Mouse (Mus musculus): ENCODE data around the gene Afap1l2. TPM values are rescaled to one million over a fixed set of nuclear protein-coding genes. Genes with fewer than 3 reads are reported as not detected.

The Afap1l2 gene
- polyA plus RNA-seq (2015; fragmentation: Nextera tagmentation; extraction: Ambion mirVana), result 12.0 and 12.9 TPM in 2 replicates

DNA sequence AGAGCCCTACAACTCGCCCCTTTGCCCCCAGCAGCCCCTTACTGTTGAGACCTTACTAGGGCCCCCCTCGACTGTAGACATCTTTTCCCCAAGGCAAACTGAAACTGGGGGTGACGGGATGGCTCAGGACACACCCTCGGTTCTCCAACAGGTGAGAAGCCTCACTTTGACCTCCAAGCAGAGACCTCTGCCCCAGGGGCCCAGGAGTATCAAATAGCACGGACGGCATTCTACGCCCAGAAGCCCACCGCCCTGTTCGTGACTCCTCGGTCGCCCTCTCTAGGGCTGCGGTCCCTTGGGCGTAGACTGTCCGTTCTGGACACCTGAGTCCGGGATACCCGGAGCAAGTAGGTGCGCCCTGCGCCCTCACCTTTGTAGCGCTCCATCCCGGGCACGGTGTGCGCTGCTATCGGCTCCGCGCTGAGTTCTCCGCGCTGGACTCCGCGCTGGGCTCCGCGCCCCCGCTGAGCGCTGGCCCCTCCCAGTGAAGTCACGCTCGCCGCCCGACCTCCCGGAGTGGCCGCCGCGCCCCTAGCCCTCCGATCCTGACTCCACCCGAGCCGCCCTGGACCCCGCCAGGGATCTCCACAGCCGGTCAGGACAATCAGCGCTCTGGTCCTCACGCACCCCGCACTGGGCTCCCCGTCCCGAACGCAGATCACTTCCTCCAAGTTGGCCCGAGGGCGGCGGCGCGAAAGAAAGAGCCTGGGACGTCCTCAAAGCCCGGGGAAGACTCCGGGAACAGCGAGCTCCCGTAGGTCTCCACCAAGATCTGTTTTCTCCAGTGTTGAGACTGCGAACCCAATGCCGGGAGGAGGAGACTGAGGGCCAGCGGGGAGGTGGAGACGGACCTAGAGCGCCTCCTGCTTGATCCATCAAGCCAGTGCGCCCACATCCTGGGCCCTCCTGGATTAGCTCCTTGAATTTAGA is at the start of gene Afap1l2:
Afap1l2 (minus strand) TSS at position 448 of the 930 bp plus-strand sequence.
- H3K27ac ChIP-seq, result no peak within 1 kb of the TSS
- H3K27me3 ChIP-seq, result peaks cover 16% of the 10 kb centered on the region
- H3K9ac ChIP-seq, result peak within 1 kb of the TSS; percentile 45
- no peaks in the 10 kb centered on the region for H3K9me3 ChIP-seq
- ATAC-seq (ENCODE audit: insufficient number of reproducible peaks, low FRiP score, low TSS enrichment, low read depth), result peak; percentile 40; the same call in 1 of the 2 replicates
- no peaks in the 10 kb centered on the region for H3K36me3 ChIP-seq
- peak within 1 kb of the TSS; percentile 93 for H3K4me2 ChIP-seq
- H3K4me3 ChIP-seq, result peak within 1 kb of the TSS; percentile 51
- H3K4me1 ChIP-seq, result peaks cover 35% of the 10 kb centered on the region
- 2% methylated on average over 68 of the region's 68 CpGs for WGBS

DNA sequence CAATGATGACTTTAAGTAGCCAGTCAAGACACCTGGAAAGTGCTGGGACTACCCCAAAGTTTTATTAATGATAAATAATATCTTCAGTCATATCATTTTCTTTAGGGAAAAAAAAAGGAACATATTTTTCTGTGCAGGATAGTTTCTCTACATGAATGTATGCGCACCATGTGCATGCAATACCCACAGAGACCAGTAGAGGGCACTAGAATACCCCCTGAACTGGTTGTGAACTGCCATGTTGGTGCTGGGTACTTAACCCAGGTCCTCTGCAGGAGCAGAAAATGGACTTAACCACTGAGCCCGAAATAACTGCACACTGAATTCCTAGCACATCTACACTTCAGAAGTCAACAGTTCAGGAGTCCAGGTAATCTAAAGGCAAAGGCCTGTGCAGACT is 49.5 kb upstream of the Afap1l2 start:
- no peak overlapping the region for H3K9ac ChIP-seq
- ATAC-seq (ENCODE audit: insufficient number of reproducible peaks, low FRiP score, low TSS enrichment, low read depth), result no peak
- H3K36me3 ChIP-seq, result peaks cover 14% of the 10 kb centered on the region
- no peak overlapping the region for H3K4me2 ChIP-seq
- no peak overlapping the region for H3K4me3 ChIP-seq
- WGBS, result 97% methylated on average over 2 of the region's 2 CpGs
- peaks cover 5% of the 10 kb centered on the region; the same call in 1 of the 2 replicates for H3K9me3 ChIP-seq
- no peaks in the 10 kb centered on the region for H3K4me1 ChIP-seq
- no peaks in the 10 kb centered on the region for H3K27me3 ChIP-seq
- no peak overlapping the region for H3K27ac ChIP-seq

DNA sequence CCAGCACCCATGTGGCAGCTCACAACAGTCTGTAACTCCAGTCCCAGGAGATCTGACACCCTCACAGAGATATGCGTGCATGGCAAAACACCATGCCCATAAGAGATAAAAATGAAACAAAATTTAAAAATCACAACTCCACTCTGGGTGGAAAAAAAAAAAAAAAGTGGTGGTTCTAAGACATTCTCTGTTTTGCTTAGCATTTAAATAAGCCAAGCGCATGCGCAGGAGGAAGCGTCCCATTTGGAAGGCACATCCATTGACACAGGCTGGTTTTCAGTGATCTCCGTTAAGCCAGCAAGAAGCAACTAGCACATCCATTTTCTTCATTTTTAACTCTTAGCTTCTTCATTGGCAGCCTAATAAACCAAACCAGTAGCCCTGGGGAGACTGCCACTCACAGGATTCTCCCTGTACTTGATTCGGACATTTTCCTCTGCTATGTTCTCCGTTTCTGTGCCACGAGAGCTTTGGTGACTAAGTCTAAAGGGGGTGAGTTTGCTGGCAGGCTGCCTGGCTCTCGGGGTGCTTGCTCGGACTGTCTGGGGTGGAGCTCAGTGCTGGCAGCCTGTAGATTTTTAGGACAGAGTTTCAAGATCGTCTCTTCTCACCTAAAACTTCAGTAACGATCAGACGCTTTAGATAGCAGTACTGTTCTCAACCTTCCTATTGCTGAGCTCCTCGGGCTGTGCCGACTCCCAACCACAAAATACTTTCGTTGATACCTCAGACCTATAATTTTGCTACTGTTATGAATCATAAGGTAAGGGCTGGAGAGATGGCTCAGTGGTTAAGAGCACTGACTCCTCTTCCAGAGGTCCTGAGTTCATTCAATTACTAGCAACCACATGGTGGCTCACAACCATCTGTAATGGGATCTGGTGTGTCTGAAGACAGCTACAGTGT is 47.4 kb upstream of the Afap1l2 start:
- no peak overlapping the region for H3K4me2 ChIP-seq
- peaks cover 5% of the 10 kb centered on the region; the same call in 1 of the 2 replicates for H3K9me3 ChIP-seq
- H3K27me3 ChIP-seq, result no peaks in the 10 kb centered on the region
- H3K9ac ChIP-seq, result no peak overlapping the region
- no peak overlapping the region for H3K4me3 ChIP-seq
- no peak overlapping the region for H3K27ac ChIP-seq
- H3K36me3 ChIP-seq, result peaks cover 14% of the 10 kb centered on the region
- WGBS, result 77% methylated on average over 16 of the region's 16 CpGs
- ATAC-seq (ENCODE audit: insufficient number of reproducible peaks, low FRiP score, low TSS enrichment, low read depth), result no peak
- no peaks in the 10 kb centered on the region for H3K4me1 ChIP-seq

DNA sequence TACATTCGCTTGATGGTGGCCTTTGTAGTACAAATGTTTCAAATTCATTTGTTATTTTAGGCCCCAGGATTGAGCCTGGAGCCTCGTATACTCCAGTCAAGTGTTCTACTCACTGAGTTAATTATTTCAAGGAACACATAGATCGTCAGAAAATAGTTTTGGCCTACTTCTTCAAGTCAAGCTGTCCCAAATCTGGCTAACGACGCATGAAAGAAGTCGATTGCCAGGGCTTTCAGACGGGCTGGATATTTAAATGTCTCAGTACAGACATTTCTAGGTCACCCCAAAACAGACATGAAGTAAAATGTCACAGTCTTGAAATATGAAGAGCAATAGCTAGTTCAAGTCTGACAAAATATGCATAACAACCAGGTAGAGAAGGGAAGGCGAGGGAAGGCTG is 44.9 kb upstream of the Afap1l2 start:
- Histone ChIP-seq H3K36me3 (peaks cover 5% of the 10 kb centered on the region), H3K4me1 (no peaks in the 10 kb centered on the region), H3K9me3 (peaks cover 4% of the 10 kb centered on the region; the same call in 1 of the 2 replicates), H3K27me3 (no peaks in the 10 kb centered on the region), H3K4me3 (no peak overlapping the region), H3K9ac (no peak overlapping the region), H3K4me2 (no peak overlapping the region), H3K27ac (no peak overlapping the region)
- no peak for ATAC-seq (ENCODE audit: insufficient number of reproducible peaks, low FRiP score, low TSS enrichment, low read depth)
- 60% methylated on average over 8 of the region's 8 CpGs for WGBS

DNA sequence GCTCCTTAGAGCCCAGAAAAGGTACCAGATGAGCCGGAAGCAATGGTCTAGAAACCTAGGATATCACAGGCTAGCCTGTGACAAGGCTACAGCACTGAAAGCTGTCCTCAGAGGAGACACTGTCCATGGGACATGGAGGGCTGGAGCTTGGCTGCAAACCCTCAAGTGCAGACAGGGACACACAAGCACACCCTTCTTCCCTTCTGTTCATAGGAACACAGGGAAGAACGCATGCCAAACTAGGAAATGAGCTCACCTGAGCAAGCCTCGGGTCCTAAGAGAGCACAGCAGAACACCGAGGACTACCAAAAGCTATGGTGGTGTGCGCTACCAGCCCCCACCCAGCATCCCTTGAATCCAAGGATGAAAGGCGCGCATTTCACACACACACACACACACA is 44.0 kb upstream of the Afap1l2 start:
- H3K9ac ChIP-seq, result no peak overlapping the region
- WGBS, result 90% methylated on average over 7 of the region's 7 CpGs
- no peak overlapping the region for H3K4me2 ChIP-seq
- no peak for ATAC-seq (ENCODE audit: insufficient number of reproducible peaks, low FRiP score, low TSS enrichment, low read depth)
- no peaks in the 10 kb centered on the region for H3K27me3 ChIP-seq
- H3K27ac ChIP-seq, result no peak overlapping the region
- no peak overlapping the region for H3K4me3 ChIP-seq
- no peaks in the 10 kb centered on the region for H3K4me1 ChIP-seq
- peaks cover 3% of the 10 kb centered on the region; the same call in 1 of the 2 replicates for H3K36me3 ChIP-seq
- H3K9me3 ChIP-seq, result no peaks in the 10 kb centered on the region

DNA sequence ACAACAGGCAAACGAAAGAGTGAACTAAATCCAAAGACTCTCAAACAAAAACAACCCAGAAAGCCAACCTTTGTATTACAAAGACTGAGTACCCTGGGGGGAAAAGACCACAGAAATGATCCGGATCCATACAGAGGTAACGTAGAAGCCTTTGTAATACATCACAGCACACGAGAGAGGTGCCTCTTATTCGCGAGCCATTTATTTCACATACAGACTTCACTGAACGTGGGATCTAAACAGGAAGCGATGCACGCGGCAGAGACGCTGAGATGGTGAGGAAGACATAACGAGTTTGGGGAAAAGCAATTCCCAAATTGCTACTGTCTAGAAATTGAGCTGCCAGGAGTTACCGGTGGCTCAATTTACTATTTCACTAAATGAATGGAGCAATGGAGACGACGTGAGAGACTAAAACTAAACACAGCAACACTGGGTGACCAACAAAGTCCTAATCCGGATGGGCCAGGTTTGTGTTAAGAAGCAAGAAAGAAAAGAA is 41.6 kb upstream of the Afap1l2 start:
- Histone ChIP-seq H3K4me2 (no peak overlapping the region), H3K9ac (no peak overlapping the region), H3K4me1 (no peaks in the 10 kb centered on the region), H3K9me3 (no peaks in the 10 kb centered on the region), H3K36me3 (peaks cover 6% of the 10 kb centered on the region; the same call in 1 of the 2 replicates), H3K27me3 (no peaks in the 10 kb centered on the region), H3K4me3 (no peak overlapping the region), H3K27ac (no peak overlapping the region)
- ATAC-seq (ENCODE audit: insufficient number of reproducible peaks, low FRiP score, low TSS enrichment, low read depth), result no peak
- 68% methylated on average over 16 of the region's 16 CpGs for WGBS

DNA sequence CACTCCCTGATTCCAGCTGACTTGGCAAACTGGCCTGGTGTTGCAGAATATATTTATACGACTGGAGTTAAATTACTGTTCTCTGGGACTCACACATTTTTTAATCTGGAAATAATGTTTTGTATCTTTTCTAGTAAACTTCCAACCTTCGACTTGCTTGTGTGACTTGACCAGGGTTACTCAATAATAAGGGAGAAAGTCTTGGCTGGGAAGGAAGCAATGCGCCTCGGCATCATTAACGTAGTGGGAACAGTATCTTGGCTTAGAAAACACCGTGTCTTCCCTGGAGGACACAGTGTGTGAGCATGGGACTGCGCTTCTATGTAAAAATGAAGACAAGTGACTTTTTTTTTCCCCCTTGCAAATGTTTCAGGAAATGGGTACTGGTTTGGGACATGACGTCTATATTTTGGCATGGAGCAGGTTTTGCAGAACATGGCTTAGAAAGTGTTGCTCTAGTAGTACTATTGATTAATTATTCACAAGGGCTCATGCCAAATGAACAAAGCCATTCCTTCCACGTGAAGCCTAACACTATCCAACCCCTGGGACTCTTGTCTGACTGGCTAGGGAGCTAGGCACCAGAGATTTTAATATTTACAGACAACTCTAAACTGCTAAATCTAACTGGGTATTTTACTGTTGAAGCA is 39.8 kb upstream of the Afap1l2 start:
- Histone ChIP-seq H3K36me3 (peaks cover 14% of the 10 kb centered on the region), H3K4me3 (no peak overlapping the region), H3K9me3 (no peaks in the 10 kb centered on the region), H3K27me3 (no peaks in the 10 kb centered on the region), H3K4me1 (no peaks in the 10 kb centered on the region), H3K27ac (no peak overlapping the region), H3K9ac (no peak overlapping the region), H3K4me2 (no peak overlapping the region)
- 74% methylated on average over 9 of the region's 9 CpGs for WGBS
- ATAC-seq (ENCODE audit: insufficient number of reproducible peaks, low FRiP score, low TSS enrichment, low read depth), result no peak

DNA sequence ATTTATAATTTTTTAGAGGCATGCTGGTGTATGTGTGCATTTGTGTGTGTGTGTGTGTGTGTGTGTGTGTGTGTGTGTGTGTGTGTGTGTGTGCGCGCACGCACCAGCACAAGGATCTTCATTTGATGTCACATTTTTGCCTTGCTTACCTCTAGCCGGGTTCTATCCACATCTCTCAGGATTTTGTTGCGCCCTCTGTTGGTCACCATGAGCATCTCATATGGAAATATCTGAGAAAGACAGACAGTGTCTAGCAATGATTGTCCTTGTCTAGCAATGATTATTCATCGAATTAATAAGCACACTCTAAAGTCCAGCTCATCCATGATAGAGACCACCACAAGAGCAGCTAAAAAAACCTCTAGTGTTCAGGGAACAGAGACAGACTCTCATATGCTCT is 31.2 kb upstream of the Afap1l2 start:
- no peak for ATAC-seq (ENCODE audit: insufficient number of reproducible peaks, low FRiP score, low TSS enrichment, low read depth)
- H3K9ac ChIP-seq, result no peak overlapping the region
- peaks cover 53% of the 10 kb centered on the region for H3K36me3 ChIP-seq
- no peaks in the 10 kb centered on the region for H3K9me3 ChIP-seq
- no peak overlapping the region for H3K27ac ChIP-seq
- H3K4me3 ChIP-seq, result no peak overlapping the region
- no peaks in the 10 kb centered on the region for H3K4me1 ChIP-seq
- WGBS, result 70% methylated on average over 6 of the region's 6 CpGs
- H3K4me2 ChIP-seq, result no peak overlapping the region
- H3K27me3 ChIP-seq, result no peaks in the 10 kb centered on the region

DNA sequence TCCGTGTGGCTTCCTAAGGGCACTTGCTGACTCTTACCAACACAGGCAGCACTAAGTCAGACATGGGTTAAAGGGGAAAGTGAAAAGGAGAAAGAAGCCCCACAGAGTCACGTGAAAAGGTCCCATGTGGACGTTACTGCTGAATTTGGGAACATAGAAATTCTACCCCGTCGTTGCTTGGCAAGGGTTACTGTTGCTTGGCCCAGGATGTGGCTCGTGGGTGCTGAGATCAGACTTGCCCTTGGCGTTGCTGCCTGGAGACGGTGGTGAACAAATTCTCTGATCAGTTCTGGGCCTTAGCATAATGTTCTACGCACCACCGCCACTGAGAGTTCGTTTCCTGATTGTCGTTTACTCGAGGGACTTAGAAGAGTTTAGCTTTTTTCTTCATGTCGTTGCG is 28.8 kb upstream of the Afap1l2 start:
- no peak overlapping the region for H3K4me3 ChIP-seq
- no peaks in the 10 kb centered on the region for H3K9me3 ChIP-seq
- no peaks in the 10 kb centered on the region for H3K27me3 ChIP-seq
- H3K36me3 ChIP-seq, result peaks cover 44% of the 10 kb centered on the region
- no peak for ATAC-seq (ENCODE audit: insufficient number of reproducible peaks, low FRiP score, low TSS enrichment, low read depth)
- H3K27ac ChIP-seq, result no peak overlapping the region
- no peak overlapping the region for H3K9ac ChIP-seq
- no peak overlapping the region for H3K4me2 ChIP-seq
- 82% methylated on average over 15 of the region's 15 CpGs for WGBS
- no peaks in the 10 kb centered on the region for H3K4me1 ChIP-seq

DNA sequence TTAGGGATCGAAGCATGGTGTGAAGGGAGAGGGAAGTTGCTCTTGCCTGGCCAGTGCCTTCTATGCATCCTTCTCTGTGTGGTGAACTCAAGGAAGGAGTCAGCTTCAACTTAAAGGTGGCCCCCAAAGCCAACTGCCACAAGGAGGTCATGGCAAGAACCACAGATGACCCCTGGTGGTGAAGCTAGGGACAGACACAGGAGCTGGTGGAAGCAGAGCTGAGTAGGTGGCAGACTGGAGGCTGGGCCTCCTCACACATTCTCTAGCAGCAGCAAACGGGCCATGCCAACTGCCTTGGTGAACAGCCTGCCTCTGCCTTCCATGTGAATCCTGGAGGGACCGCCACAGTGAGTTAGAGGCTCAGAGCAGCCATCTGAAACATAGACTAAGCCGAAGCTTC is 23.6 kb upstream of the Afap1l2 start:
- Histone ChIP-seq H3K9me3 (no peaks in the 10 kb centered on the region), H3K36me3 (peaks cover 5% of the 10 kb centered on the region; the same call in 1 of the 2 replicates), H3K27me3 (no peaks in the 10 kb centered on the region), H3K4me1 (0 out of 2 replicates have a peak, but pooled peaks cover 4% of the 10 kb centered on the region), H3K27ac (no peak overlapping the region), H3K4me3 (no peak overlapping the region), H3K9ac (no peak overlapping the region), H3K4me2 (no peak overlapping the region)
- no peak for ATAC-seq (ENCODE audit: insufficient number of reproducible peaks, low FRiP score, low TSS enrichment, low read depth)
- 68% methylated on average over 4 of the region's 4 CpGs for WGBS

DNA sequence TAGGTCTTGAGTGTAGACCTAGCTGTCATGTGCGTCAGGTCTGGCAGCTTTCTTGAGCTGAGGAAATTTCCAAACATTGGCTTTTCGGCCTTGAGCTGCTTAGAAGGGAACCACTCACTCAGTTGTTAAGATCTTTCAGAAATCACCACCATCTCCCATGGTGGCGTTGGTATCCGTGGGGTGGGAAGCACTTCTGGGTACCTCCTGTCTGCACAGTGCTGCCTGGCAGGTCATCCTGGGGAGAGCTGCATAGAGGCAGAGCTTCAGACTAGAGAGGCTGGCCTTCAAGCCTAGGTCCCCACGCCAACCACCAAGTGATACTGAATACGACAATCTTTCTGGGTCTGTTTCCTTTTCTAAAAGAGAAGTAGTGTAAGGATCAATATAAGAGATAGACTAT is 21.4 kb upstream of the Afap1l2 start:
- H3K4me3 ChIP-seq, result no peak overlapping the region
- H3K36me3 ChIP-seq, result no peaks in the 10 kb centered on the region
- H3K4me2 ChIP-seq, result no peak overlapping the region
- no peak overlapping the region for H3K27ac ChIP-seq
- no peaks in the 10 kb centered on the region for H3K9me3 ChIP-seq
- no peaks in the 10 kb centered on the region for H3K27me3 ChIP-seq
- 0 out of 2 replicates have a peak, but pooled peaks cover 4% of the 10 kb centered on the region for H3K4me1 ChIP-seq
- WGBS, result 85% methylated on average over 6 of the region's 6 CpGs
- no peak for ATAC-seq (ENCODE audit: insufficient number of reproducible peaks, low FRiP score, low TSS enrichment, low read depth)
- H3K9ac ChIP-seq, result no peak overlapping the region

All from limb, embryonic 15.5 days (tissue).